Mouse (Mus musculus): ENCODE measurements around the gene Dynll2. TPM values are rescaled to one million over a fixed set of nuclear protein-coding genes. Genes with fewer than 3 reads are reported as not detected.
"Not testable (repeated sequence)": the region's sequence is repeated elsewhere in the genome, so short reads cannot be mapped to it uniquely, and the experiment has no call there.

Gene Dynll2
- total RNA-seq, 2 experiments from 2014 or later: 193 to 205 TPM

- Histone ChIP-seq H3K27ac (no peak overlapping the region), H3K4me3 (no peak overlapping the region)
- intact Hi-C loops (cut with DNase I): loop anchor here (5.0 to 10.0 kb wide), 2 partner anchors 218 to 846 kb away; no protein-coding TSS in a partner anchor
- no peak for TF ChIP-seq CTCF (IDR thresholded peaks at IDR 0.05)
- DNase-seq: no peak
Observed at GRCm38 (mm10) chr11:87978905-87979304, 8.4 kb downstream of the Dynll2 start.

DNA sequence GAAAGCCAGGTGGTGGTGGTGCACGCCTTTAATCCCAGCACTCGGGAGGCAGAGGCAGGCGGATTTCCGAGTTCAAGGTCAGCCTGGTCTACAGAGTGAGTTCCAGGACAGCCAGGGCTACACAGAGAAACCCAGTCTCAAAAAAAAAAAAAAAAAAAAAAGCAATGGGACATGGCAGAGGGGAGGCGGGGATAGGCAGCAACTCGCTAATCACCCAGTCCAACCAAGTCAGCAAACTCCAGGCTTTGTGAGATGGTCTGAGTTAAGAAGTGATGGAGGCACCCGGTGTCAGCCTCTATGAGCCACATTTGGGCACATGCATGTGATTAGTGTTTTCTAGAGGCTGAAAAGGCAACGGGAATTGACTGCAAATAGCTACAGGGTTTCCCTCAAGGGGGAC, 10.3 kb downstream of the Dynll2 start:
- H3K4me3 ChIP-seq, DNase-seq, H3K27ac ChIP-seq: not testable (repeated sequence)
- intact Hi-C loops (cut with DNase I): loop anchor here (5.0 to 10.0 kb wide), 2 partner anchors 220 to 848 kb away; no protein-coding TSS in a partner anchor

GRCm38 (mm10) chr11:87974477-87975181, 12.7 kb downstream of the Dynll2 start:
- Histone ChIP-seq H3K27ac (no peak overlapping the region), H3K4me3 (no peak overlapping the region)
- TF ChIP-seq CTCF (IDR thresholded peaks at IDR 0.05): peak; percentile 77
- intact Hi-C loops (cut with DNase I): loop anchor here (5.0 to 10.0 kb wide), 3 partner anchors 223 to 850 kb away; no protein-coding TSS in a partner anchor
- peak; percentile 67 for DNase-seq

DNA sequence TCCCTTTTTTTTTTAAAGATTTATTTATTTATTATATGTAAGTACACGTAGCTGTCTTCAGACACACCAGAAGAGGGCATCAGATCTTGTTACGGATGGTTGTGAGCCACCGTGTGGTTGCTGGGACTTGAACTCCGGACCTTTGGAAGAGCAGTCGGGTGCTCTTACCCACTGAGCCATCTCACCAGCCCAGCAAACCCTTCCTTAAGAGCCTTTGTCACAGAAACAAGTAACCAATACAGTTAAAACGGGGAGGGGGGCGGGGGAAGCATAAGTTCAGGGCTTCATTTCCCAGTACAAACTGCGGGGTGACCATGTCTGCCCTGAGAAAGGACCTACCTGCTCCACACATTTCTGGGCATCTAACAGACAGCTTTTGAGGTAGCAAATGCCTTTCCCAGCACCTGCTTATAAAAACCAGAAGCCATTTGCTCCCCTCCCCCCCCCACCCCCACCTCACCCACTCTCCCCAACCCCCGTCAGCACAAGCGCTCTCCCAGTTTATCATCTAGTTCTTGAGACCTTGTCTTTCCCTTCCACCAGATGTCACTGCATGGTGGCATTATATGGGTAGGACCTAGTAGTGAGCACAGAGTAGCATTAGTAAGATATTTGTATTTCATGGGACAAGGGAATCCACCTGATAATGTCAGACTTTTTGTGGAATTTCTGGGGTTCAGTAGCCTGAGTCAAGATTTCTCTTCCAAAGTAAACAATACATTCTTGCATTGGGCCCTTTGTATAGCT, 13.6 kb downstream of the Dynll2 start:
- intact Hi-C loops (cut with DNase I): loop anchor here (5.0 to 10.0 kb wide), 2 partner anchors 234 to 851 kb away; no protein-coding TSS in a partner anchor
- H3K4me3 ChIP-seq: no peak overlapping the region

GRCm38 (mm10) chr11:87972829-87973228, 14.5 kb downstream of the Dynll2 start:
- no peak for TF ChIP-seq CTCF (IDR thresholded peaks at IDR 0.05)
- no peak overlapping the region for H3K27ac ChIP-seq
- intact Hi-C loops (cut with DNase I): loop anchor here (5.0 to 10.0 kb wide), 2 partner anchors 234 to 852 kb away; no protein-coding TSS in a partner anchor
- H3K4me3 ChIP-seq: no peak overlapping the region
- no peak for DNase-seq

More for the DNA sequence above, 13.6 kb downstream of the Dynll2 start:
- DNase-seq: no peak
- peak; percentile 28; the same call in 1 of the 2 replicates for TF ChIP-seq CTCF (IDR thresholded peaks at IDR 0.05)
- no peak overlapping the region for H3K27ac ChIP-seq

DNA sequence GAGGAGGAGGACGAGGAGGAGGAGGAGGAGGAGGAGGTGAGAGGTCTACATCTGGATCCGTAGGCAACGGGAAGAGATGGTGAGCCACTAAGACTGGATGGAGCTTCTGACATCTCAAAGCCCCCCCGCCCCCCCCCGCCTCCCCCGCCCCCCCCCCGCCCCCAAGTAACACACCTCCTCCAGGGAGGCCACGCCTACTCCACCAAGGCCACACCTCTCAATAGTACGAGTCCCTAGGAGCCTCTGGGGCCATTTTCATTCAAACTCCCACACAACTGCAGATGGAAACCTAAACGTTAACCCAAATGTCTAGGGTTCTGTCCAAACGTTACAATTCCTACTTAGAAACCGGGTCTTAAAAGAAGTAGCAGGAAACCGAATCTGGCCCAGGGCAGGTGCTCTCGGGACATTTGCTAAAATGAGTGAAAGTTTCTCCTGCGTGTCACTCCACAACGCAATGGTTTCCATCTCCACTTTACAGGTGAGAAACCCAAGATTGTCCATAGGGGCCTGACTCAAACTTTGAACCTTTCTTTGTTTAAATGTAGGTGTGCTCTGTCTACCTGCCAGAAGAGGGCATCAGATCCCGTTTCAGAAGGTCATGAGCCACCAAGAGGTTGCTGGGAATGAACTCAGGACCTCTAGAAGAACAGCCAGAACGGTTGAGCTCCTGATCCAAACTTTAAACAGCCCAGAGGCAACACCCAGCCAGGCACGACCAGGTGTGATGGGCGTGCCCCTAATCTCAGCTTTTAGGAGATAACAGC, 18.8 kb downstream of the Dynll2 start:
- H3K27ac ChIP-seq: no peak overlapping the region
- peak; percentile 34 for DNase-seq
- intact Hi-C loops (cut with DNase I): loop anchor here (5.0 kb wide), 1 partner anchor 249 kb away; no protein-coding TSS in a partner anchor
- peak; percentile 21; the same call in 1 of the 2 replicates for TF ChIP-seq CTCF (IDR thresholded peaks at IDR 0.05)
- peak overlapping the region; percentile 27 for H3K4me3 ChIP-seq

GRCm38 (mm10) chr11:87967692-87968289, 19.5 kb downstream of the Dynll2 start:
- DNase-seq: peak; percentile 83
- Histone ChIP-seq H3K4me3 (peak overlapping the region; percentile 53), H3K27ac (no peak overlapping the region)
- peak; percentile 98 for TF ChIP-seq CTCF (IDR thresholded peaks at IDR 0.05)
- intact Hi-C loops (cut with DNase I): loop anchor here (5.0 kb wide), 1 partner anchor 250 kb away; no protein-coding TSS in a partner anchor

GRCm38 (mm10) chr11:87966214-87966613, 21.1 kb downstream of the Dynll2 start:
- TF ChIP-seq CTCF (IDR thresholded peaks at IDR 0.05): no peak
- DNase-seq: peak; percentile 52
- Histone ChIP-seq H3K27ac (no peak overlapping the region), H3K4me3 (0 out of 2 replicates have a peak overlapping the region, but pooled peaks have one; percentile 13)
- intact Hi-C loops (cut with DNase I): loop anchor here (5.0 kb wide), 1 partner anchor 251 kb away; no protein-coding TSS in a partner anchor

- no peak overlapping the region for H3K27ac ChIP-seq
- DNase-seq: no peak
- no peak overlapping the region for H3K4me3 ChIP-seq
- intact Hi-C loops (cut with DNase I): loop anchor here (5.0 kb wide), 1 partner anchor 252 kb away; no protein-coding TSS in a partner anchor
- TF ChIP-seq CTCF (IDR thresholded peaks at IDR 0.05): no peak
Observed at GRCm38 (mm10) chr11:87965293-87965692, 22.0 kb downstream of the Dynll2 start.

DNA sequence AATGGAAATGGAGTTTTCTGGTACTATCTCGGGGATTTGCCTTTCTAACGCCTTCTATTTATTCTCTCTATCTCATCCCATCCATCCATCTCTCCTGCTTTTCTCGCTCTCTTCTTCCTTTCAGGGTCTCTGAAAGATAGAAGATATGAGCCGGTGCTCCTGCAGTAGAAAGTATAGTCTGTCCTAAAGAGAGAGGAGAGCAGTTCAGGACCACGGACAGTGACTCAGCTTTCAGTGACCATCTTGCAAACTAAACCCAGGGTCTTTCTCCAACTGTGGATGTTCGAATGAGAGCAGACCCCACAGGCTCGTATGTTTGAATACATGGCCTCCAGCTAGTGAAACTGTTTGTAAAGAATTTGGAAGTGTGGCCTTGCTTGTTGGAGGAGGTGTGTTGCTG, 30.3 kb downstream of the Dynll2 start:
- Histone ChIP-seq H3K27ac (no peak overlapping the region), H3K4me3 (no peak overlapping the region)
- no peak for DNase-seq
- intact Hi-C loops (cut with DNase I): no loop called here
- TF ChIP-seq CTCF (IDR thresholded peaks at IDR 0.05): no peak

DNA sequence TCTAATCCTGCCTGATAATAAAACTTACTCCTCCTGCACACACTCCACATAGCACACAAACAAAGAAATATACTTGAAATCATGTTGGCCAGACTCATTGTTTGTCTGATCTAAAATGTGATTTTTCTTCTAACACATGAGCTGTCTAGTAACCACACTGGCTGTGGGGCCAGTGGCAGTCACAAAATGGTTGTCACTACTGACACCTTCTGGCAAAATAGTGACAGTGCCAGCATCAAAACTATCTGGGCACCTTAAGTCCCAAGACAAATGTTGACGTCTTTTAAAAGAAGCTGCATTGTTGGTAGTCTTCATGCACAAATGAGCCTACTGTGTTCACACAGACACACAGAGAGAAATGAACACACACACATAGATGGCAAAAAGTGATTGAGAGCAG, 32.2 kb downstream of the Dynll2 start:
- no peak overlapping the region for H3K4me3 ChIP-seq
- H3K27ac ChIP-seq: no peak overlapping the region
- DNase-seq: no peak
- intact Hi-C loops (cut with DNase I): no loop called here
- peak; percentile 19 for TF ChIP-seq CTCF (IDR thresholded peaks at IDR 0.05)

DNA sequence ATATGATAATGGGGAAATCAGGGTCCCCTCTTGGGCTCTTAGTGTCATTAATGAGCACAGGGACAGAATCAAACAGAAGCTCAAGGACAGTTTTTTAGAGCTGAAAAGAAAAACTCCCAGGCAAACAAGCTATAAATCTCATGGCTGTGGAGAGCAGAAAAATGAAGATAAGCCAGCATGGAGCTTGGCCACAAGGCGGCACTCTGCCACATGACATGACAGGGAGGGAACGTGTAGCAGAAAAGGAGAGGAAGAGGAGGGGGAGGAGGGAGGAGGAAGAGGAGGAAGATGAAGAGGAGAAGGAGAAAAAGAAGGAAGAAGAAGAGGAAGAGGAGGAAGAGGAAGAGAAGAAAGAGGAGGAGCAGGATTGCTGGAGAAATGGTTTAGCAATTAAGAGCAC, 37.3 kb downstream of the Dynll2 start:
- no peak for DNase-seq
- H3K4me3 ChIP-seq: no peak overlapping the region
- intact Hi-C loops (cut with DNase I): no loop called here
- no peak overlapping the region for H3K27ac ChIP-seq
- TF ChIP-seq CTCF (IDR thresholded peaks at IDR 0.05): peak; percentile 12; the same call in 1 of the 2 replicates

Measured in gastrocnemius, adult 2 months (tissue).